Mouse (Mus musculus): Measurements from ENCODE around the gene Wfdc21.

DNA sequence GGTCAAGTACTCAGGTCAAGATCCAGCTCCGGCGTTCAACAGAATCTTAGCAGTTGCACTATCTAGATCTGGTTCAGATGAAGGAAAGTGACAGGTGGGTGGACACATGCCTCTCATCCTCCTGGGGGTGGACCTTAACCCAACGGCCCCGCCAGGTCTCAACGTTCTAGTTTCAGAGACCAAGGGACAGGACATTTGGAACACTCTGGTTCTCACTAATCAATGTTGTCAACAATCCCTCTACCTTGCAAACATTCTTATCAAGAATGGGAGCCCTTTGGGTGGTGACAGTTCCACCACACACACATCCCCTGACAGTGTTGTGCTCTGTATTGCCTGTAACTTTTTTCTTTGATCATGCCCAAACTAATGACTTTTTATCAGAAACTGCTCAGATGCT lies 4.9 kb upstream of the Wfdc21 start:
- TF ChIP-seq CTCF (IDR thresholded peaks at IDR 0.05; ENCODE audit: extremely low read depth, insufficient read depth, low read length) (no peak), POLR2A (IDR thresholded peaks at IDR 0.05; ENCODE audit: extremely low read depth, insufficient read depth, low read length) (no peak)
